Mouse (Mus musculus) kidney, postnatal 0 days (tissue): ENCODE measurements at regions not wholly inside any gene's neighbourhood (a gene's known extent, or its start where the extent isn't known, plus 50 kb on each side); places are given as distances from the start of the nearest gene placed in this dataset.

ENCODE experiments used
- ATAC-seq: fragments of 200-750 bp; cut with Nextera tagmentation; replicated peaks from 2 replicates; pipeline ENCODE4 v1.8.0; 2017; ENCODE audit warnings: low read depth, moderate number of reproducible peaks, moderate TSS enrichment, moderate library complexity; ENCODE audit not compliant: low FRiP score
- DNase-seq: peaks from one replicate; pipeline ENCODE4 v3.0.0-alpha.2; 2016; ENCODE audit warnings: low spot score
- H3K27ac ChIP-seq: fragments of 300-500 bp; sonication (generic); 2 replicates; pipeline ENCODE4 v1.5.1; 2014; ENCODE audit warnings: mild to moderate bottlenecking
- H3K27me3 ChIP-seq: fragments of 300-500 bp; sonication (generic); 2 replicates; pipeline ENCODE4 v1.6.1; 2014; ENCODE audit warnings: low read length, mixed read lengths; ENCODE audit not compliant: insufficient read depth
- H3K36me3 ChIP-seq: fragments of 300-500 bp; sonication (generic); 2 replicates; pipeline ENCODE4 v1.6.1; 2014; ENCODE audit warnings: low read length, mixed read lengths; ENCODE audit not compliant: insufficient read depth
- H3K4me1 ChIP-seq: fragments of 300-500 bp; sonication (generic); replicated peaks from 2 replicates; pipeline ENCODE4 v1.6.1; 2014; ENCODE audit warnings: antibody characterized with exemption, low read length, mixed read lengths; ENCODE audit not compliant: insufficient read depth
- H3K4me2 ChIP-seq: fragments of 300-500 bp; sonication (generic); 2 replicates; pipeline ENCODE4 v1.6.1; 2014; ENCODE audit warnings: mild to moderate bottlenecking, low read length, moderate library complexity, mixed read lengths
- H3K4me3 ChIP-seq: fragments of 300-500 bp; sonication (generic); replicated peaks from 2 replicates; pipeline ENCODE4 v1.5.1; 2014; ENCODE audit warnings: low read depth, low read length
- H3K9ac ChIP-seq: fragments of 300-500 bp; sonication (generic); 2 replicates; pipeline ENCODE4 v1.6.1; 2014; ENCODE audit warnings: low read depth, low read length
- H3K9me3 ChIP-seq: fragments of 300-500 bp; sonication (generic); replicated peaks from 2 replicates; pipeline ENCODE4 v1.6.1; 2016; ENCODE audit warnings: low read length, inconsistent platforms, mixed read lengths
- CTCF ChIP-seq: IDR thresholded peaks from 2 replicates; pipeline ENCODE4 v1.5.1; 2016; ENCODE audit warnings: antibody characterized with exemption, low read depth, mild to moderate bottlenecking, moderate library complexity
- WGBS: fragments of 180-500 bp; shearing (Covaris S2); extraction: QIAGEN DNeasy Blood & Tissue Kit; methylation state at CpG from one replicate; pipeline ENCODE4 v1.1.7; 2014; 5-methylcytosine and 5-hydroxymethylcytosine counted together

- Histone ChIP-seq H3K36me3 (no peaks in the 10 kb centered on the region), H3K4me2 (no peak overlapping the region), H3K9me3 (no peaks in the 10 kb centered on the region), H3K4me1 (no peaks in the 10 kb centered on the region), H3K9ac (no peak overlapping the region), H3K27ac (no peak overlapping the region), H3K27me3 (no peaks in the 10 kb centered on the region), H3K4me3 (no peak overlapping the region)
- DNase-seq (peak; percentile 94), ATAC-seq (peak; percentile 82)
- peak; percentile 92 for TF ChIP-seq CTCF
- WGBS, result 11% methylated on average over 9 of the region's 9 CpGs
Observed at GRCm38 (mm10) chr13:99093269-99093668, 91.4 kb upstream of the Zfp366 start.

DNA sequence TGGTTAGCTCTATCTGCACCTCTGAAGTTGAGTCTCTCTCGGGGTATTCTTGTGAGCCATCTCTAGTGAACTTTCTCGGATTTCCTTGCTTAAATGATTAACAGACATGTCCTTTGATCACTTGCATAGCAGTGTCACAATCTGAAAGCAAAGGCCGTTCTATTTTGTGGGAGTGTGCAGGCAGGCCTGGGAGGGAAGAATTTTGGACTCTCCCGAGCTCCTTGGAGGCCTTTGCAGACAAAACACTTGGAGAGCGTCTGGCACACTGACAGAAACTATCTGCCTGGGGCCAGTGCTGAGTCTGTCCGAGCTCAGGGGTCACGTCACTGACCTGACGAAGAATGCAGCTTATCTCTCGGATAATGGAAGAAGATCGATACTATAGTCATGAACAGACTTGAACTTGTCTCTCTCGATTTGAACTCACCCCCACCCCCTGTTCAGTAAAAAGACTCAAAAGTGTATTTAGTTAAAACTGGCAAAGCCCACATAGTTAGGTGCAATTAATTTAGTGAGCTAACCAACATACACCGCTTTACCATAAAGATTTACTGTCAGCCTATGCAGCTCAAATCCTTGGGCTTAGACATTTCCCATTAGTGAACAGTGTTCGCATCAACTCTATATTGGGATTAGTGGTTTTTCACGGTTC, 92.2 kb upstream of the Zfp366 start:
- H3K27me3 ChIP-seq, result no peaks in the 10 kb centered on the region
- no peaks in the 10 kb centered on the region for H3K9me3 ChIP-seq
- H3K4me3 ChIP-seq, result no peak overlapping the region
- TF ChIP-seq CTCF, result no peak
- DNase-seq (peak; percentile 81), ATAC-seq (peak; percentile 82)
- no peaks in the 10 kb centered on the region for H3K36me3 ChIP-seq
- 31% methylated on average over 14 of the region's 14 CpGs for WGBS
- H3K27ac ChIP-seq, result peak overlapping the region; percentile 61
- H3K9ac ChIP-seq, result no peak overlapping the region
- no peaks in the 10 kb centered on the region for H3K4me1 ChIP-seq
- no peak overlapping the region for H3K4me2 ChIP-seq

DNA sequence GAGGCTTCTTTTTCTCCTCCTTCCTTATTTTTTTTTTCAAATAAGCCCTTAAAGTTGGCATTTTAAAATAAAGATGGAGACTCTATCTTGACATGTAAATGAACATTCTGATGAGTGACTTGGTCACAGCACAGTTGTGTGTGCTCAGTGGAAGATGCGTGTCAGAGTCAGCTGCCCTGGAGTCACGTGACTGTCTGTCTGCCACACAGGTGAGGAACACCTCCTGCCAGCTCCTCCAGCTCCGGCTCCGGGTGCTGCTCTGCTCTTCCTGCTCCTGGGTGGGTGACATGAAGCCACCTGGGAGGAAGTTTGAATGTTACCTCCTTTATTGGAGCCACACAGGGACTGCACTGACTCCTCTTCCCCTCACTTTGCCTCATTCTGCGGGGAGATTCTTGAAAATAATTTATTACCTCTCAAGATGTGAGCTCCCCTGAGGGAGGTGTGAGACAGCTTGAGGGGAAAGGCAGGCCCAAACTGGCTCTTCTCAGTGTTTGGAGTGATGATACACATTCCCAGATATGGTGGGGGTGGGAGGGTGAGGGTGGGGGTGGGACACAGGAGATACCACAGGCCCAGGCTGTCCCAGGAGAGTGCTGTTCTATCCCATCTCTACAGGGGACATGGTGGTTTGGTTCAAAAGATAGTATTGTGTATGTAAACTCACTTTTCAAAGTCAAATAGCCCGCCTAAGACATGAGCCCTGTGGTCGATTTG, 92.9 kb upstream of the Zfp366 start:
- Histone ChIP-seq H3K4me2 (no peak overlapping the region), H3K27me3 (no peaks in the 10 kb centered on the region), H3K4me1 (no peaks in the 10 kb centered on the region), H3K9ac (no peak overlapping the region), H3K9me3 (no peaks in the 10 kb centered on the region), H3K4me3 (no peak overlapping the region), H3K36me3 (no peaks in the 10 kb centered on the region), H3K27ac (peak overlapping the region; percentile 61)
- no peak; the same call in 1 of the 2 replicates for ATAC-seq
- no peak for DNase-seq
- TF ChIP-seq CTCF, result no peak
- WGBS, result 47% methylated on average over 7 of the region's 7 CpGs

DNA sequence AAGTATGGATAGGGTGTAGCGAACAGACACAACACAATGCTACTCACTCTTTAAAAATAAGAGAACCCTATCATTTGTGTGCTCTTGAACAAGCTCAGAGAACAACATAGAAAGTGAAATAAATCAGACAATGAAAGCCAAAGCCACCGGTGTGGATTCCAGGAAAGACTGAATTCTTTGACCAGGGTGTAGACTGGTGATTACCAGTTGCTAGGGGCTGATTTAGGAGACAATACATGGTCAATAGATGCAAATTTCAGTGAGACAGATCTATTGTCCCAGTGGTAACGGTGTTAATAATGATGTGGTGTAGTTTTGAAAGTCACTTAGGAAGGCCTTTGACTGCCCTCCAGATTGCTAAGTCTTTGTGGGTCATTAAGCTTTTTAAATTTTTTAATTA, 94.3 kb upstream of the Zfp366 start:
- DNase-seq, result no peak
- no peak for ATAC-seq
- Histone ChIP-seq H3K36me3 (no peaks in the 10 kb centered on the region), H3K9ac (no peak overlapping the region), H3K27me3 (no peaks in the 10 kb centered on the region), H3K9me3 (no peaks in the 10 kb centered on the region), H3K4me1 (no peaks in the 10 kb centered on the region), H3K27ac (no peak overlapping the region), H3K4me3 (no peak overlapping the region), H3K4me2 (no peak overlapping the region)
- TF ChIP-seq CTCF, result no peak
- 84% methylated on average over 3 of the region's 3 CpGs for WGBS

GRCm38 (mm10) chr13:99088285-99088684, 96.3 kb upstream of the Zfp366 start:
- H3K36me3 ChIP-seq, result no peaks in the 10 kb centered on the region
- H3K4me2 ChIP-seq, result no peak overlapping the region
- no peak overlapping the region for H3K4me3 ChIP-seq
- H3K4me1 ChIP-seq, result no peaks in the 10 kb centered on the region
- H3K27me3 ChIP-seq, result no peaks in the 10 kb centered on the region
- WGBS, result 83% methylated on average over 4 of the region's 4 CpGs
- DNase-seq, result no peak
- no peak overlapping the region for H3K9ac ChIP-seq
- no peak for ATAC-seq
- no peaks in the 10 kb centered on the region for H3K9me3 ChIP-seq
- H3K27ac ChIP-seq, result no peak overlapping the region
- no peak for TF ChIP-seq CTCF

DNA sequence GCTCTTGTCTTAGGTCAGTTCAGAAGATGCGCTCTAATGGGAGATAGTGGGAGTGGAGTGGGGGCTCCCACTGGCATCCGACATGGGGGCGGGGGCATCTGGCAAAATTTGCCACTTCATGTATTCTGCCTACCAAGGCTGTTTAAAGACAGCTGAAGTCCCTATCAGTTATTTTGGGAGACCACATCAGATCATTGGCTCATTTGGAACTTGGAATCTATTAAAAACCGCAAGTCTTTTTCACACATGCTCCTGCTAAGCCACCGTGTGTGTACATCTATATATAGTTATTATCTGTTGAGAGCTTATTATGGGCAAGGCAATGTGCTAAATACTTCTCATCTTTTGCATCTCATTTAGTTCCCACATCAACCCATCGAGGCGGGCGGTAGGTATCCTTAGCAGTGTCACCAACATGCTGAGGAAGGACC, 95.0 kb upstream of the 1700024P04Rik start:
- TF ChIP-seq CTCF, result no peak
- Histone ChIP-seq H3K27ac (no peak overlapping the region), H3K9ac (no peak overlapping the region), H3K36me3 (no peaks in the 10 kb centered on the region), H3K4me2 (no peak overlapping the region), H3K4me1 (no peaks in the 10 kb centered on the region), H3K4me3 (no peak overlapping the region), H3K27me3 (no peaks in the 10 kb centered on the region), H3K9me3 (no peaks in the 10 kb centered on the region)
- no peak for DNase-seq
- whole genome bisulfite sequencing, result 92% methylated on average over 8 of the region's 8 CpGs
- ATAC-seq, result no peak
